Mouse (Mus musculus): ENCODE data around the gene Dock3.

The Dock3 gene

GRCm38 (mm10) chr9:107231539-107232139 is at the start of gene Dock3:
Gene Dock3 (minus strand): TSS chr9:107231909.
- peak in 1 of 2 experiments; percentile 73 for DNase-seq (ENCODE audit: low spot score in 2 of 2)

DNA sequence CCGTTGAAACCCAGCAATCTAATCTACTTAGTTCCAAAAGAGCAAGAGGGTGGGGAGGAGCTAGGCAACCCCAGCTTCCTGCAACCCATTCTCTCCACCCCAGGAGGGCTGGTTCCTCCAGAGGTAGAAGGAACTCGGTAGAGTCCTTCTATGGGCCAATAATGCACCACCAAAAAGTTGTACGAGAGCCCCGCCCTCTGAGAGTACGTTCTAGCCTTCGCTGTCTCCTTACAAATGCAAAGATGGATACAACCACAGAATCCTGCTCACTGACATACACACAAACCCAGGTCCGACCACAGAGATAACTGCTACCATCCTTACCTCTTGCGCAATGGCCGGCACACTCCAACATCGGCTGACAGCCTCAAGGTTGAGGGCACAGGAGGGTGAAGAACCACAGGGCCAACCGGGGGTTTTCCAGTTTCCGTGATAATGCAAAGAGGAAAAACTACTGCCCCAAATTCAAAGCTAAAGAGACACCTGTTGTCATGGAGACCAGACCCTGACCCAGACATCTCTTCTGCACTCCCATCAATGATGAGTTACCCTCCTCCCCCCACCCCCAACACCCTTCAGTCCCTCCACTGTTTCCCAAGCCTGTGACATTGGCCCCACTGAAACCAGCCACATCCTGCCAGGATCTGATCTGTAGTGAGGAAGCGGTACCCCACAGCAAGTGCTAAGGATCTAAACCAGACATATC is 48.8 kb upstream of the Dock3 start:
- no peak for DNase-seq (ENCODE audit: low spot score in 2 of 2)

GRCm38 (mm10) chr9:107279378-107280321 is 47.9 kb upstream of the Dock3 start:
- no peak for DNase-seq (ENCODE audit: low spot score in 2 of 2)

GRCm38 (mm10) chr9:107278527-107279377 is 47.0 kb upstream of the Dock3 start:
- DNase-seq (ENCODE audit: low spot score in 2 of 2) = no peak

DNA sequence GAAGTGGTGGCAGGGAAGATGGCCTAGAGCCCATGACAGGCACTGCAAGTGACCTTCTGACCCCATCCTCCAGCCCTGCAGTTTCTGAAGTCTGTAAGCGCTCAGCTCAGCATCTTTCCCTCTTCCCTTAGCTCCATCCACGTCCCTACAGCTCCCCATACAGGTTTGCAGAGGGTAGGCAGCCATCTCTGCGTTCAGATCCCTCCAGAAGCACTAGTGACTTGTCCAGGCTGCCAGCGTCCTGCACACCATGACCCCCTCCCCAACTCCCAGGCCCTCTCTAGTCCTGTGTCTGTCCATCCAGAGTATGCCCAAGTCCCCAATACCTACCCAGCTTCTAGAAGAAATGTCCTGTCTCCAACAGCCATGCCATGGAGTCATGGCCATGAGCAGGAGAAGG is 46.4 kb upstream of the Dock3 start:
- DNase-seq (ENCODE audit: low spot score in 2 of 2) = no peak

DNA sequence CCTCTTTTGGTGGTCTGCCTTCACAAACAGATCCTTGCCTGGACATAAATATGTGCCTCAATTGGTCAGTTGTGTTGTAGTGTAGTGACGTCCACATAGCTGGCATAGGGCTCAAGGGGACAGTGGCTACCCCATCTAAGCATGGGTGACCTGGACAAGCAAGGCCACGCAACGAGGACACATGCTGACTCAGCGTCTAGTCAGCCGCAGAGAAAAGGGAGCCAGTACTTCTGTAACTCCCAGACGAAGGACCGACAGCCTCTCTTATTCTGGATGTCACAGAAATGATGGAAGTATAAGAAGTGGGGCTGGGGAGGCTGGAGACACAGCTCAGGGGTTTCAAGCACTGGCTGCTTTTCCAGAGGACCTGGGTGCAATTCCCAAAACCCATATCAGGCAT is 45.9 kb upstream of the Dock3 start:
- no peak for DNase-seq (ENCODE audit: low spot score in 2 of 2)

GRCm38 (mm10) chr9:107275710-107276109 is 44.0 kb upstream of the Dock3 start:
- no peak for DNase-seq (ENCODE audit: low spot score in 2 of 2)

DNA sequence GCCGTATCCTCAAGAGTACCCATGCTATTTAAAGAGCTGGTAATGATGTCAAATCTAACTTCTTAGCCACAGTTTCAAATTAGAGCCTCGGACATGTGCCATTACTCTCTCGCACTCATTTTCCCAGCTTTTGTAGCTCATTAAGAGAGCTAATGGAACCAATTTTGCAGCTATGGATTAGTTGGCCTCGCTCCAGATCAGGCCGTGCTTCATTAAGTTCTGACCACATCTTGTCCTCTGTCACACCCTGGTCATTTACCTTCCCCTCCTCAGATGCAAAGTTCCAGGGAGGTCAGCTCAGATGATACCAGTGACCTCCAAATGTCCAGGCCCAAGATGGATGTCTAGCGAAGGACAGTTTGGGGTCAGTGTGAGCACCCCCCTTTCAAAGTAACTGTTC is 43.0 kb upstream of the Dock3 start:
- no peak for DNase-seq (ENCODE audit: low spot score in 2 of 2)

DNA sequence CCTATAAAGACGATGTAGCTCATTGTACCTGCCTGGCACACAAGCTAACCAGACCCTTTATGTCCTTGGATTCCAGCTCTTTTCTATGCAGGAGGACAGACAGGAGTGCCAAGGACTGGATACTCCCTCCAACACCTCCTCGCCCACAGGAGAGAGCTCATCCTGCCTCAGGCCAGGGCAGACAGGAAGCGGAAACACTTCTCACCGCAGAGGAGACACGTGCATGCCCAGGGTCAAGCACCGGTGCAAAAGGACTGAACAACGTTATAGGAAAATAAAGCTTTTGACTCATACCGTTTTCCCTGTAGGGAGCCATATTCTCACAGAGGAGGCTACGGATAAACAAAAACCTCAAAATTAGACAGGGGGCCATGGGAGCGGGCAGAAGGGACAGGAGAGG is 41.5 kb upstream of the Dock3 start:
- no peak for DNase-seq (ENCODE audit: low spot score in 2 of 2)

- DNase-seq (ENCODE audit: low spot score in 2 of 2) = no peak
Observed at GRCm38 (mm10) chr9:107272284-107272683, 40.6 kb upstream of the Dock3 start.

GRCm38 (mm10) chr9:107271177-107271938 is 39.6 kb upstream of the Dock3 start:
- no peak for DNase-seq (ENCODE audit: low spot score in 2 of 2)

- no peak for DNase-seq (ENCODE audit: low spot score in 2 of 2)
Observed at GRCm38 (mm10) chr9:107269772-107270171, 38.1 kb upstream of the Dock3 start.

DNA sequence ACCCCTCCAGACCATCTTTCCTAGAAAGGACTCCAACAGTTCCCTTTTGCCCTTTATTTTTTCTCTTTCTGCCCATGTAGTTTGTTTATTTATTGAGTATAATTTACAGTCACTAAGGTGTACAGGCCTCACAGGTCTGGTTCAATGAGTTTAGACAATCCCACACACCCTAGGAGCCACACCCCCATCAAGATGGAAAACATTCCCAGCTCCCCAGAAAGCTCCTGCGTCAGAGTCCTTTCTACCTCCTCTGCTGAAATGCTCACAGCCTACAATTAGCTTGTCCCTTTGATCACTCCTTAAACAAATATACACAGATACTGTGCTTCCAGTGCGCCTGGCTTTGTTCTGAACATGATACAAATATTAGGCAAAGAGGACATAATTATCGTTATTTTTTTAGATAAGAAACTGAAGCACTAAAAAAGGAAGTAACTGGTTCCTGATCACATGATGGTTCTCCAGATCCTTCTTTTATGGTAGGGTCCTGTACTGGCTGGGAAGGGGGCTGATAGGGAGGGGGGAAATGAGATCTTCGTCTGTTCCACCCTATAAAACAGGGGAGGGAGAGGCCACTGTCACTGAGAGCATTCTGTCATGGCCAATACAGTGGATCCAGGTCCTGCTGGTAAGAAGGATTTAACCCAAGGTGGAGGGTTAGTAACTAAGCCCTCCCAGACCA is 36.2 kb upstream of the Dock3 start:
- no peak for DNase-seq (ENCODE audit: low spot score in 2 of 2)

DNA sequence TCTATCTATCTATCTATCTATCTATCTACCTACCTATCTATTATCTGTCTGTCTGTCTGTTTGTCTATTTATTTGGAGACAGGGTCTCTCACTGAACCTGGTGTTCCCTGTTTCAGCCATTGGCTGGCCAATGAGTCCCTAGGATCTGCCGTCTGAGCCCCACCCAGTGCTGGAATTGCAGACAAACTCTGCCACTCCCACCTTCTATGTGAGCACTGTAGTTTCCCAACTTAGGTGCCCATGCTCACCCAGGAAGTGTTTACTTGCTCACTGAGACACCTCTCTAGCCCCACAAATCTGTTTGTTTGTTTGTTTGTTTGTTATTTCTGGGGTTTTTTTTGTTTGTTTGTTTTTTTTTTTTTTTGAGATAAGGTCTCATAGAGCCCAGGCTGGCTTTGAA is 35.3 kb upstream of the Dock3 start:
- DNase-seq (ENCODE audit: low spot score in 2 of 2) = no peak

- no peak for DNase-seq (ENCODE audit: low spot score in 2 of 2)
Observed at GRCm38 (mm10) chr9:107264731-107265130, 33.0 kb upstream of the Dock3 start.

DNA sequence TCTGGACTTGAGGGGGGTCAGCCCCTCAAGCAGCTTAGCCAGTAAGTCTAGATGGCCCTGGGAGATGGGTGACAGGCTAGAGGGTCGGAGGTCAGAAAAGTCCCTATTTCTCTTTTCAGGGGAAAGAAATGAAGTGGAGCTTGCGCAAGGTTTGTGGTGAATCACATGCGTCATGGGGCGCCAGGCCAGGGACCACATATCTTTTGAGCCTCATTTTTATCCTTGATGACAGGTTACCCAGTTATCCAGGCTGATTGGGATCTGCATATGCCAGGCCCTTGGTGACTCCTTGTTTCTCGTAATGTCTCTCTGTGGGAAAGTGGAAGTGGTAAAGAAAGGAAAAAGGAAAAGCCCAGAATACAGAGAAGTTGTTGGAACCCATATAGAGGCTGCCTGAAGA is 32.2 kb upstream of the Dock3 start:
- DNase-seq (ENCODE audit: low spot score in 2 of 2) = no peak

GRCm38 (mm10) chr9:107262375-107262774 is 30.7 kb upstream of the Dock3 start:
- DNase-seq (ENCODE audit: low spot score in 2 of 2) = no peak

DNA sequence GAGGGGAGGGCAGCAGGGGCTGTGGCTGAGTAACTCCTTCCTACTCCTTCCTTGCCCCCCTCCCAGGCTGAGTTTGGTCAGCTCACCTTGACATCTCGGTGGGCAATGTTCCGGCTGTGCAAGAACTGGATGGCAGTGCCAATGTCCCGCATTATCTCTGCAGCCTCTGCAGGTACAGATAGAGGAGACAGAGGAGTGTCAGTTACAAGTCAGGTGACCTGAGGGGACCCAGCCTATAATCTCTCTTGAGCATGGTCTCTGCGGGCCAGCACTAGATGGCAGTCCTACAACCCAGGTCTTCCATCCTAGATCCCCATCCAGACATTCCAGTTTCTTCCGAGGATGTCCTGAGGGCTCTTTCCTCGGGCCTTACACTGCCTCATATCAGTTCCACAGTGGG is 30.1 kb upstream of the Dock3 start:
- no peak for DNase-seq (ENCODE audit: low spot score in 2 of 2)

DNA sequence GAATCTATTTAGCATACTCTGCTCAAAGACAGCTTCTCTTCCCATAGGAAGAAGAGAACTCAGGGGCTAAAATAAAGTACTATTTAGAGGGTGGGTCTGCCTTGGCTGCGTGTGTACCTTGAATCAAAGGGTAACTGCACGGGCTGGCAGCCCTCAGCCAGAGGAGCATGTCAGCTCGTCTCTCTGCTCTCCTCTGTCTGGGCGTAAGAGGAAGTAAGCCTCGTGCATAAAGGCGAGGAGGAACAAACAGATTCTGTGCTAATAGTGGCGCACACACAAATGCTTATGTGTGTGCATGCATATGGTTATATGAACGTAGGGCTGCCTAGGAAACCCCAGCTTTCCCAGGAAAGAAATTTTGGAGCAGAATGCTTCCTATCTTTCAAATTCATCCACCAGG is 29.1 kb upstream of the Dock3 start:
- DNase-seq (ENCODE audit: low spot score in 2 of 2) = no peak

DNA sequence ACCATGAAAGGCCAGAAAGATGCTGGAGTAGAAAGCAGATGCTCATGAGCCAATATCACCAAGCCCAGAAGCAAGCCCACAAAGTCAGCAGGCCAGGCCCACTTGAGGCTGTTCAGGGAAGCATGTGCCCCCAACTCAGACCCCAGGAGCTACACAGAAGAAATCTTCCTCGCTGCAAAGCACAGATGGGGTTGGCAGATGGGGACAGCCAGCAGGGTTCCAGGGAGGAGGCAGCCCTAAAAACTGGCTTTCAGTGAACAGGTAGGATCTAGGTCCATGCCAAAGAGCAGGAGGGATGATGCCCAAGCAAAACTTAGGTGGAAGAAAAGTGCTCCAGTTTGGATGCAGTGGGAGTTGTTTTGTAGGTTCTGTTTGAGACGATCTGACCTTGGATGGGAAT is 28.7 kb upstream of the Dock3 start:
- no peak for DNase-seq (ENCODE audit: low spot score in 2 of 2)

Data from left cerebral cortex, adult 9 months (tissue).